Mouse (Mus musculus) heart, adult 2 months (tissue): Measurements from ENCODE around the gene Ptpro. TPM values are rescaled to one million over a fixed set of nuclear protein-coding genes. Genes with fewer than 3 reads are reported as not detected.

Experiments
- DNase-seq, 2 experiments: peaks; one replicate each; pipeline ENCODE4 v3.0.0; 2021
- H3K27ac ChIP-seq: fragments of 200-600 bp; 2 replicates; pipeline ENCODE4 v1.8.1; 2022
- H3K27me3 ChIP-seq: fragments of 200-500 bp; 2 replicates; pipeline ENCODE4 v1.6.1; 2012; ENCODE audit warnings: mild to moderate bottlenecking, low read length, inconsistent platforms, mixed read lengths; ENCODE audit not compliant: control insufficient read depth, insufficient read depth
- H3K36me3 ChIP-seq: fragments of 200-500 bp; 2 replicates; pipeline ENCODE4 v1.6.1; 2012; ENCODE audit warnings: low read length, inconsistent platforms; ENCODE audit not compliant: control insufficient read depth, insufficient read depth
- H3K4me1 ChIP-seq: fragments of 200-500 bp; 2 replicates; pipeline ENCODE4 v1.6.1; 2011; ENCODE audit warnings: low read length; ENCODE audit not compliant: control insufficient read depth, insufficient read depth
- H3K4me3 ChIP-seq: fragments of 200-600 bp; 2 replicates; pipeline ENCODE4 v1.8.1; 2022
- H3K79me2 ChIP-seq: fragments of 200-500 bp; replicated peaks from 2 replicates; pipeline ENCODE4 v1.6.1; 2012; ENCODE audit warnings: mild to moderate bottlenecking, inconsistent platforms, low read length, moderate library complexity, mixed read lengths; ENCODE audit not compliant: control insufficient read depth, insufficient read depth
- H3K9ac ChIP-seq: fragments of 200-500 bp; 2 replicates; pipeline ENCODE4 v1.6.1; 2012; ENCODE audit warnings: low read depth, mild to moderate bottlenecking, control low read depth, inconsistent platforms, low read length, mixed read lengths
- CTCF ChIP-seq: fragments of 200-600 bp; IDR thresholded peaks from 2 replicates; pipeline ENCODE4 v1.8.1; 2022; ENCODE audit warnings: antibody characterized with exemption, mild to moderate bottlenecking, moderate library complexity
- EP300 ChIP-seq: fragments of 200-500 bp; IDR thresholded peaks from 2 replicates; pipeline ENCODE4 v1.6.1; 2011; ENCODE audit warnings: low read depth, low read length, control low read depth; ENCODE audit not compliant: insufficient read depth
- POLR2A ChIP-seq: fragments of 200-500 bp; IDR thresholded peaks from 2 replicates; pipeline ENCODE4 v1.6.1; 2011; ENCODE audit warnings: mild to moderate bottlenecking, low read depth, low read length, control low read depth; ENCODE audit not compliant: insufficient read depth
- WGBS: fragments of 180-500 bp; shearing (Covaris S2); methylation state at CpG from one replicate; pipeline ENCODE4 v1.1.7; 2018; 5-methylcytosine and 5-hydroxymethylcytosine counted together
- intact Hi-C: fragments of 180-260 bp; cut with DNase I; formaldehyde crosslinking; loops from one replicate; pipeline ENCODE4 v1.15.1; 2025
- polyA plus RNA-seq: library from polyadenylated mRNA; depleted of rRNA; stranded (reverse); fragments of >200 nt; gene quantifications from 2 replicates; pipeline ENCODE4 v1.2.3, GENCODE M21; 2012
- total RNA-seq, 2 experiments: library from RNA; stranded (reverse); gene quantifications; 2 replicates each; pipeline ENCODE4 v1.2.3; 2021

The Ptpro gene
- total and polyA plus RNA-seq, 3 experiments, result 2.0 to 5.1 (median 2.0) TPM

DNA sequence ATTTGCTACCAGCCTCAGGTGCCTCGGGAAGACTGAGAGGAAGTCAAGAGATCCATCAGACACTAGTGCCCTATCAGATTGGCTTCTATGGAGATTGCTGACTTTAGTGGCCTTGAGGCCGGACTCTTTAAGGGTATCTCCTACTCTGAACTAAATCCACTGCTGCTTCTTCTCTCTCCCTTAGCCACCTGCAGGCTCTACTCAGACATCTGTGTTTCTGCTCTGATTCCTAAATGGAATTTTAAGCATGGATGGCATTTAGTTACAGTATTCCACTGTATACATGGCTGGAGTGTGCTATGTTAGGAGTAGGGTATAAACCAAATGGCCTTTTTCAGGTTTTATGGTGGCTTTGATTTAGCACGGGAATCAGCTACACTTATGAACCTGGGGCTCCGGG lies 170.7 kb downstream of the Ptpro start:
- intact Hi-C loops, result no loop called here
- H3K79me2 ChIP-seq, result no peaks in the 10 kb centered on the region
- no peak overlapping the region for H3K9ac ChIP-seq
- H3K27ac ChIP-seq, result no peak overlapping the region
- no peaks in the 10 kb centered on the region for H3K36me3 ChIP-seq
- TF ChIP-seq CTCF, result no peak
- TF ChIP-seq EP300, result no peak
- TF ChIP-seq POLR2A, result no peak
- no peak for DNase-seq
- no peaks in the 10 kb centered on the region for H3K27me3 ChIP-seq
- no peaks in the 10 kb centered on the region for H3K4me1 ChIP-seq
- 86% methylated on average over 4 of the region's 4 CpGs for WGBS
- H3K4me3 ChIP-seq, result no peak overlapping the region

DNA sequence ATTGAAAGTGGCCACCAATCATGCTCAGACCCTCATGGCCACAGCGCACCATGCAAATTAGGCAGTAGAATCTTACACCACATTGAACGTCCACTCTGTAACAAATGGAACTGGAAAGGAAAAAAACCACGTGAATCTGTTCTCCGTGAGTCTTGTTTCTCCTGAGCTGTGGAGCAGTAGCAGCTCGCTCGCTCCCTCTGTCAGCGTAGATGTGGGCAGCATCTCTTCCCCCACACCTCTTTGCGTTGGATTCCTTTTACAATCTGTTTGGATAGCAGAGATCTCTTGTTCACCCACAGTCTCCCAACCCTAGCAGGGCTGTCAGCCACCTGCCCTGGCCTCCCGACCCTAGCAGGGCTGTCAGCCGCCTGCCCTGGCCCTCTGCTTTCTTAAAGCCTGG lies 171.7 kb downstream of the Ptpro start:
- TF ChIP-seq CTCF (no peak), EP300 (no peak), POLR2A (no peak)
- Histone ChIP-seq H3K4me3 (no peak overlapping the region), H3K27ac (no peak overlapping the region), H3K4me1 (no peaks in the 10 kb centered on the region), H3K27me3 (no peaks in the 10 kb centered on the region), H3K79me2 (no peaks in the 10 kb centered on the region), H3K9ac (no peak overlapping the region), H3K36me3 (no peaks in the 10 kb centered on the region)
- WGBS, result 78% methylated on average over 10 of the region's 10 CpGs
- intact Hi-C loops, result no loop called here
- DNase-seq, result no peak

DNA sequence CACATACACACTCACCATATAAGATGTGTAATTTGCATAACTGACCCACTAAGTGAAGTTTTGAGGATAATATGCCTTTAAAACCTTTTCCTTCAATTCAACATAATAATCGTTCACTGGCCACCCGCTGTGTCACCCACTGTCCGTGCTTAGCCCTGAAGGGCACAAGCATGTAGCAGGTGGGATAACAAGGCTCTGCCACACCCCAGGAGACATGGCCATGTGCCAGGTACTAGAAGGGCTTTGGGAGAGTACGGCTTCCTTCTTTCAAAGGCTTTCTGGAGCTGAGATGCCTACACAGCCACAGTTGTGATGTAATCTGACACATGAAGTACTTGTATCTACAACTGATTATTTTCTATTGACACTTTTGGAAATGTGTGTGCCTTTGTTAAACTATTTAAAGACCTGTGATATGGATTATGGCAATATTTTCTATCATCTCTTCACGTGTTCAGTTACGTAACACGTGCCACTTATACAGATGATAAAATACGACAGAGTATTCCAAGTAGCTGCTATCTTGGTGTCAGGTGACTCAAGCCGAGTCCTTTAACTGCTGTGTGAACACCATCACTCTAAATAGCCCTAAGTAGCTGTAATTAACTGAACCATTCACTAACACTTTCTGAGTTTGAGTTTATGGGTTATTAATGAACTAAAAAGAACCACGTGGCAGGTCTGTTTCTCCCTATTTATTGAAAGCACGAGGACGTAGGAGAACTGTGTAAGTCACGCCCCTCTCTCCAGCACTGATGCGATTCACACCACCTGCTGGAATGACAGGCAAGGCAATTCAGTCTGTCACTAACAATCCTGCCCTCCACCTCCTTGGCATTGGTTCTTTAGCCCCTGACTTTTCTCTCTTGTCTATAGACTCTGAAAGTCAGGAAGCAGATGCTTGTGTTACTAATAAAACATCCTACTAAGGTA lies 173.6 kb downstream of the Ptpro start:
- Histone ChIP-seq H3K79me2 (no peaks in the 10 kb centered on the region), H3K9ac (no peak overlapping the region), H3K27me3 (no peaks in the 10 kb centered on the region), H3K4me3 (no peak overlapping the region), H3K27ac (no peak overlapping the region), H3K4me1 (no peaks in the 10 kb centered on the region), H3K36me3 (no peaks in the 10 kb centered on the region)
- WGBS, result 51% methylated on average over 14 of the region's 14 CpGs
- TF ChIP-seq EP300 (no peak), POLR2A (no peak), CTCF (no peak)
- intact Hi-C loops, result no loop called here
- no peak for DNase-seq

DNA sequence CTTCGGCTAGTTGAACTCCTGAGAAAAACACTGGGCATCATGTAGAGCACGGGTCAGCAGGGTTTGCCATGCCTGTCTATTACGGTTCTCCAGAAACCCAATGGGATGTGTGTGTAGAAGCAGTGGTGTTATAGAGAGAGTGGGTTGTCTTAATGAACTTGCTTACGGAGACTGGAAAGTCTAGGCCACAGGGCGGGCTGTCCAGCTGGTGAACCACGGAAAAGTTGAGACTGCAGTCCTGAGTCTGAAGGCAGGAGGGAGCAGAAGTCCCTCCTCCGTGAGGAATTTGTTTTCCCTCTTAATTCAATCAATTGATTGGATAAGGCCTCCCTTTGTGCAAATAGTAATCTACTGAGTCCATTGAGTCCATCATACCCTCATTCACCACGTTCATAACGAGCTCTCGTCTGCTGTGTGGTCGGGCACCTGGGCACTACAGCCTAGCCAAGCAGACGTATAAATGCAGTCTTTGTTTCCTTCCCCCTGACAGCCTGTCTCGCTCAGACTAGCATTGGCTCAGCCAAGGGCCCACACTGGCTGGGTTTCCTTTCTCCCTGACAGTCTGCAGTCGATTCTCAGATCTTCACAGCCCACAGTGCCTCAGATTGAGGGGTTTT lies 181.5 kb downstream of the Ptpro start:
- Histone ChIP-seq H3K27ac (no peak overlapping the region), H3K9ac (no peak overlapping the region), H3K4me1 (no peaks in the 10 kb centered on the region), H3K79me2 (no peaks in the 10 kb centered on the region), H3K4me3 (no peak overlapping the region), H3K27me3 (no peaks in the 10 kb centered on the region), H3K36me3 (no peaks in the 10 kb centered on the region)
- TF ChIP-seq CTCF (no peak), POLR2A (no peak), EP300 (no peak)
- intact Hi-C loops, result no loop called here
- DNase-seq, result no peak
- 65% methylated on average over 14 of the region's 14 CpGs for WGBS

DNA sequence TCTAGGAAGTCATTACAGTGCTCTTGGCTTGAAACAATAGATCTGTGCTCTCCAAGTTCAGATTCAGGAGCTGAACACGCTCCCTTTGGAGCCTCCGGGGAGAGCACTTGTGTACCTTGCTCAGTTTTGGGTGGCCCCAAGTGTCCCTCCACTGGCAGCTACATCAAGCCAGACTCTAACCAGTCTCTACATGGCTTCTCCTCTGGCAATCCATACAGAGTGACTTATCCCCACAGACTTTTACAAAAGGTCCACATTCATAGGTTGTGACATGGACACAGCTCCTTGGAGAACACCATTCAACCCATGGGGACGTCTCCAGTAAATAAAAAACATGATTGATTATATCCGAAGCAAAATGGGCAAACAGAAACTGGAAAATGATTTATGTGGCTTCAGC lies 185.4 kb downstream of the Ptpro start:
- H3K79me2 ChIP-seq, result no peaks in the 10 kb centered on the region
- H3K36me3 ChIP-seq, result no peaks in the 10 kb centered on the region
- no peaks in the 10 kb centered on the region for H3K27me3 ChIP-seq
- WGBS, result 91% methylated on average over 4 of the region's 4 CpGs
- H3K4me3 ChIP-seq, result no peak overlapping the region
- DNase-seq, result no peak
- H3K4me1 ChIP-seq, result no peaks in the 10 kb centered on the region
- H3K9ac ChIP-seq, result no peak overlapping the region
- TF ChIP-seq POLR2A (no peak), EP300 (no peak)
- intact Hi-C loops, result no loop called here
- H3K27ac ChIP-seq, result no peak overlapping the region

DNA sequence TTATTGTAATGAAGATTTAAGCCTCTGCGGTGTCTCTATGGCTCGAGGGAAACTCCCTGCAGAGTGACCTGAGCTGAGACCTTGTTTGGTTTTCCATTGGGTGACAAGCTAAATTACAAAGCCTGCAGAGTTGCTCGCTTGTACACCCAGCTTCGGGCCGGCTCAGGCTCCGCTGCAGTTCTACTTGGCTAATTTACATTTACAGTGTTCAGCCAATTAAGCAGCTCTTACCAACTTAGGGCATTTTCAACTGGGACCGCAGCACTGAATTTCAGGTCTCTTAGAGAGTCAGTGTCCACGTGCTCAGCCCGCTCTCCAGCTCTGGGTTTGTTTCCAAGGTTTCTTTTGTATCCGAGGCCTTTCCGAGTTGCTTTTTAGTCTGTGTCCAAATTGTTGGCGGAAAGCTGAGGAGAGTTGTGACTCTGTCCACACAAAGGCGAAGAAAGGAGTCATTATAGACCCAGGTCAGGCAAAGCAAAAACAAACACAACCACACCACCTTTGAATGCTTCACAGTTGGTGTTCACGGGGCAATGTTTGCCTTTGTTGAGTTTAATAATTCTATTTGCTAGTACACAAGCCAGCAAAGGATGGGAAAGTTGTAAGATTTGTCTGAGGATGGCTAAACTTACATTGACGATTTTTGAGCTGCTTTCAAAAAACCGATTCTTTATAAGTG lies 185.9 kb downstream of the Ptpro start:
- TF ChIP-seq POLR2A, result no peak
- no peak for TF ChIP-seq CTCF
- TF ChIP-seq EP300, result no peak
- H3K27ac ChIP-seq, result no peak overlapping the region
- H3K9ac ChIP-seq, result no peak overlapping the region
- no peaks in the 10 kb centered on the region for H3K27me3 ChIP-seq
- H3K4me3 ChIP-seq, result no peak overlapping the region
- no peaks in the 10 kb centered on the region for H3K36me3 ChIP-seq
- 83% methylated on average over 16 of the region's 16 CpGs for WGBS
- intact Hi-C loops, result no loop called here
- DNase-seq, result no peak
- H3K4me1 ChIP-seq, result no peaks in the 10 kb centered on the region
- H3K79me2 ChIP-seq, result no peaks in the 10 kb centered on the region
